ENCODE assay signal across 26 mouse cellular contexts in genomic region chr7:77824261-77824959, GRCm38 (mm10).
A peak's percentile ranks its signal among the peaks of the same experiment; 100 is the strongest.
DNase-seq lines count a peak whose midpoint lies in the region; ATAC-seq and TF ChIP-seq lines count a peak whose summit lies in the region.
"Had no signal": no experiment of that assay in that cellular context is flagged by ENCODE, and none has a peak within 500 bp of the region (broad histone marks: within the 10 kb centered on the region; RNA-seq: fewer than 3 reads in every experiment).

No protein-coding gene starts in this region.

- H3K27me3 ChIP-seq in embryonic facial prominence, embryonic 14.5 days (replicated peaks; ENCODE audit: control insufficient read depth, insufficient read depth, low read length): no peaks in the 10 kb centered on the region
- no peaks in the 10 kb centered on the region for H3K27me3 ChIP-seq in embryonic facial prominence, embryonic 10.5 days (replicated peaks; ENCODE audit: low read depth, poor library complexity, severe bottlenecking)
- H3K27me3 ChIP-seq in midbrain, embryonic 12.5 days: no peaks in the 10 kb centered on the region
- H3K27me3 ChIP-seq in midbrain, embryonic 15.5 days (replicated peaks): no peaks in the 10 kb centered on the region
- no peaks in the 10 kb centered on the region for H3K27me3 ChIP-seq in forebrain, postnatal 0 days (ENCODE audit: insufficient read depth, low read length)
- H3K27me3 ChIP-seq: CH12.LX; heart, embryonic 13.5 days had no signal

- peak; percentile 55 for DNase-seq in embryonic facial prominence, embryonic 14.5 days (ENCODE audit: low spot score)
- DNase-seq in embryonic facial prominence, embryonic 10.5 days (ENCODE audit: low spot score): no peak
- peak; percentile 34 for DNase-seq in brain, embryonic 18.5 days (ENCODE audit: low read depth, low spot score)
- DNase-seq in forebrain, postnatal 0 days: peak; percentile 27
- no peak for DNase-seq in MN1 (ENCODE audit: low spot score)
- no peak for DNase-seq in spleen, postnatal 4 days (ENCODE audit: low spot score in 2 of 2)
- DNase-seq: adrenal gland, adult 8-10 months; cerebellum, adult 11-12 months; cerebellum, adult 9-11 months; gastrocnemius, postnatal 10 days; heart, postnatal 10 days; kidney, adult 8-10 months; kidney, postnatal 14 days; liver; lung, adult 2 months; lung, postnatal 10 days; right cerebral cortex, postnatal 4 days; thymus, adult 2 months; thymus, postnatal 36 days had no signal

- TF ChIP-seq CTCF in forebrain, postnatal 0 days (IDR thresholded peaks at IDR 0.05; ENCODE audit: low read depth): no peak

- H3K36me3 ChIP-seq in embryonic facial prominence, embryonic 14.5 days (ENCODE audit: control insufficient read depth, insufficient read depth, low read length): no peaks in the 10 kb centered on the region
- H3K36me3 ChIP-seq in embryonic facial prominence, embryonic 10.5 days (replicated peaks): no peaks in the 10 kb centered on the region
- H3K36me3 ChIP-seq in midbrain, embryonic 12.5 days: no peaks in the 10 kb centered on the region
- H3K36me3 ChIP-seq in midbrain, embryonic 15.5 days (replicated peaks): no peaks in the 10 kb centered on the region
- H3K36me3 ChIP-seq in forebrain, postnatal 0 days (ENCODE audit: insufficient read depth): no peaks in the 10 kb centered on the region
- H3K36me3 ChIP-seq: heart, embryonic 13.5 days had no signal

- H3K4me2 ChIP-seq in embryonic facial prominence, embryonic 14.5 days (ENCODE audit: low read depth, low read length): no peak overlapping the region
- no peak overlapping the region for H3K4me2 ChIP-seq in midbrain, embryonic 12.5 days (replicated peaks)
- no peak overlapping the region for H3K4me2 ChIP-seq in midbrain, embryonic 15.5 days
- H3K4me2 ChIP-seq in forebrain, postnatal 0 days (ENCODE audit: low read depth): no peak overlapping the region
- H3K4me2 ChIP-seq: heart, embryonic 13.5 days had no signal

- H3K9me3 ChIP-seq in embryonic facial prominence, embryonic 14.5 days (ENCODE audit: control insufficient read depth, low read length): no peaks in the 10 kb centered on the region
- no peaks in the 10 kb centered on the region for H3K9me3 ChIP-seq in embryonic facial prominence, embryonic 10.5 days
- H3K9me3 ChIP-seq in midbrain, embryonic 12.5 days: no peaks in the 10 kb centered on the region
- no peaks in the 10 kb centered on the region for H3K9me3 ChIP-seq in midbrain, embryonic 15.5 days
- H3K9me3 ChIP-seq in forebrain, postnatal 0 days (ENCODE audit: low read length): no peaks in the 10 kb centered on the region
- H3K9me3 ChIP-seq: heart, embryonic 13.5 days had no signal

- no peaks in the 10 kb centered on the region for H3K4me1 ChIP-seq in embryonic facial prominence, embryonic 14.5 days (ENCODE audit: control insufficient read depth, insufficient read depth, low read length)
- H3K4me1 ChIP-seq in embryonic facial prominence, embryonic 10.5 days: no peaks in the 10 kb centered on the region
- no peaks in the 10 kb centered on the region for H3K4me1 ChIP-seq in midbrain, embryonic 12.5 days
- H3K4me1 ChIP-seq in midbrain, embryonic 15.5 days: no peaks in the 10 kb centered on the region
- no peaks in the 10 kb centered on the region for H3K4me1 ChIP-seq in forebrain, postnatal 0 days (ENCODE audit: insufficient read depth)
- H3K4me1 ChIP-seq: heart, embryonic 13.5 days had no signal

- H3K4me3 ChIP-seq in embryonic facial prominence, embryonic 14.5 days (ENCODE audit: low read depth, low read length): no peak overlapping the region
- no peak overlapping the region for H3K4me3 ChIP-seq in embryonic facial prominence, embryonic 10.5 days
- no peak overlapping the region for H3K4me3 ChIP-seq in midbrain, embryonic 12.5 days
- no peak overlapping the region for H3K4me3 ChIP-seq in midbrain, embryonic 15.5 days
- no peak overlapping the region for H3K4me3 ChIP-seq in forebrain, postnatal 0 days (ENCODE audit: low read depth, low read length)
- H3K4me3 ChIP-seq: heart, embryonic 13.5 days had no signal

- H3K9ac ChIP-seq in embryonic facial prominence, embryonic 14.5 days (ENCODE audit: low read depth, low read length): no peak overlapping the region
- H3K9ac ChIP-seq in midbrain, embryonic 12.5 days (replicated peaks): no peak overlapping the region
- H3K9ac ChIP-seq in midbrain, embryonic 15.5 days: no peak overlapping the region
- H3K9ac ChIP-seq in forebrain, postnatal 0 days: no peak overlapping the region
- H3K9ac ChIP-seq: heart, embryonic 13.5 days; liver, embryonic 14.5 days had no signal

- 69% methylated on average over 6 of the region's 6 CpGs for WGBS in embryonic facial prominence, embryonic 14.5 days
- WGBS in embryonic facial prominence, embryonic 10.5 days: 88% methylated on average over 6 of the region's 6 CpGs
- WGBS in midbrain, embryonic 12.5 days: 73% methylated on average over 6 of the region's 6 CpGs
- WGBS in midbrain, embryonic 15.5 days: 58% methylated on average over 6 of the region's 6 CpGs
- WGBS in forebrain, postnatal 0 days: 35% methylated on average over 6 of the region's 6 CpGs

- no peak overlapping the region for H3K27ac ChIP-seq in embryonic facial prominence, embryonic 14.5 days (replicated peaks; ENCODE audit: low read depth, low read length)
- no peak overlapping the region for H3K27ac ChIP-seq in embryonic facial prominence, embryonic 10.5 days (replicated peaks)
- no peak overlapping the region for H3K27ac ChIP-seq in midbrain, embryonic 12.5 days (replicated peaks)
- H3K27ac ChIP-seq in midbrain, embryonic 15.5 days: no peak overlapping the region
- H3K27ac ChIP-seq in forebrain, postnatal 0 days (ENCODE audit: low read depth, low read length): no peak overlapping the region
- H3K27ac ChIP-seq: heart, embryonic 13.5 days; liver, embryonic 14.5 days; macrophage had no signal

- no peak for ATAC-seq in embryonic facial prominence, embryonic 14.5 days (ENCODE audit: low read depth)
- peak; percentile 41 for ATAC-seq in midbrain, embryonic 12.5 days (ENCODE audit: low FRiP score, low read depth)
- no peak; the same call in 1 of the 2 replicates for ATAC-seq in midbrain, embryonic 15.5 days (replicated peaks)
- ATAC-seq in forebrain, postnatal 0 days: no peak
- ATAC-seq: intestine, embryonic 16.5 days had no signal

Comparison
In these comparisons a context has a peak if more than half of its experiments do, and no peak if none do; other contexts are left out.
1. DNase-seq: peak in embryonic facial prominence, embryonic 14.5 days (single experiment), brain, embryonic 18.5 days (single experiment) and forebrain, postnatal 0 days (single experiment); none in embryonic facial prominence, embryonic 10.5 days (single experiment), MN1 (single experiment) and spleen, postnatal 4 days (0 of 2).